ENCODE assay signal across 23 mouse cellular contexts in the genomic region with DNA sequence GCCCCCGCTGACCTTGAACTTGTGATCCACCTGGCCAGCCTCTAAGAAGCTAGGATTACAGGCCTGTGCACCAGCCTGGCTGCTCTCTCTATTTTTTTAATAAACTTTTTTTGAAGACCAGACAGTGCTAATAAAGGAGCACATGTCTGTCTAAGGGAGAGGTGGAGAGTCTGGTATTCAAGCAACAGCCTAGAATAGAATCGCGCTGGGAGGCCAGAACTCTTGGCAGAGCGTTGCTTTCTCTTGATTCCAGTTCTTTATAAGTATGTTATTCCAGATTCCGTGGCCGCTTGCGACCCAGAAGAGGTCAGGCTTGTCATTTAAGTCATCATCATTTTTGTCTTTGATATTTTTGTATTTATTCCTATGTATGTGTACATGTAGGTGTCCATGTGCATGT. TPM values are rescaled to one million over a fixed set of nuclear protein-coding genes. Genes with fewer than 3 reads are reported as not detected.
"Had no signal": no experiment of that assay in that cellular context is flagged by ENCODE, and none has a peak within 500 bp of the region (broad histone marks: within the 10 kb centered on the region; RNA-seq: fewer than 3 reads in every experiment).

No protein-coding gene starts in this region.

- H3K27me3 ChIP-seq: limb, embryonic 13.5 days; liver, embryonic 12.5 days; liver, embryonic 15.5 days; lung, embryonic 15.5 days; midbrain, embryonic 13.5 days; neural tube, embryonic 13.5 days had no signal

- H3K9me3 ChIP-seq: limb, embryonic 10.5 days; limb, embryonic 13.5 days; liver, embryonic 12.5 days; liver, embryonic 15.5 days; lung, embryonic 15.5 days; midbrain, embryonic 10.5 days; midbrain, embryonic 13.5 days; neural tube, embryonic 13.5 days had no signal

- H3K9ac ChIP-seq: limb, embryonic 13.5 days; liver, embryonic 12.5 days; liver, embryonic 15.5 days; lung, embryonic 15.5 days; midbrain, embryonic 13.5 days; neural tube, embryonic 13.5 days had no signal

- H3K4me1 ChIP-seq: liver, embryonic 12.5 days; liver, embryonic 15.5 days; megakaryocyte, embryonic 14.5 days; midbrain, embryonic 13.5 days had no signal

- DNase-seq: kidney, postnatal 14 days; layer of hippocampus, adult 9-11 months; liver; lung, adult 18-20 months; lung, postnatal 10 days; lung, postnatal 36 days; retina, postnatal 1 day; right cerebral cortex, postnatal 25 days; thymus, adult 18-20 months; thymus, postnatal 36 days had no signal

- H3K4me2 ChIP-seq: limb, embryonic 13.5 days; liver, embryonic 12.5 days; liver, embryonic 15.5 days; lung, embryonic 15.5 days; midbrain, embryonic 13.5 days; neural tube, embryonic 13.5 days had no signal

- H3K4me3 ChIP-seq: layer of hippocampus, adult 2 months; limb, embryonic 10.5 days; limb, embryonic 13.5 days; liver, embryonic 12.5 days; liver, embryonic 15.5 days; lung, embryonic 15.5 days; megakaryocyte, embryonic 14.5 days; midbrain, embryonic 10.5 days; midbrain, embryonic 13.5 days; myocyte; neural tube, embryonic 13.5 days had no signal

- H3K27ac ChIP-seq: layer of hippocampus, adult 2 months; limb, embryonic 10.5 days; limb, embryonic 13.5 days; liver, embryonic 12.5 days; liver, embryonic 15.5 days; lung, embryonic 15.5 days; midbrain, embryonic 10.5 days; midbrain, embryonic 13.5 days; neural tube, embryonic 13.5 days had no signal

- ATAC-seq: liver, embryonic 12.5 days; midbrain, embryonic 13.5 days; midbrain, embryonic 16.5 days had no signal

- H3K36me3 ChIP-seq: limb, embryonic 10.5 days; liver, embryonic 12.5 days; liver, embryonic 15.5 days; lung, embryonic 15.5 days; midbrain, embryonic 13.5 days; neural tube, embryonic 13.5 days had no signal

RNA-seq across cellular contexts. Expression of a gene that starts 31.2 kb away (rescaled TPM):
- total RNA-seq: monocyte, adult 5-6 weeks had no signal
